Mouse (Mus musculus) lung, postnatal 0 days (tissue): ENCODE measurements at regions not wholly inside any gene's neighbourhood (a gene's known extent, or its start where the extent isn't known, plus 50 kb on each side); places are given as distances from the start of the nearest gene placed in this dataset.

Experiments used
- CTCF ChIP-seq: IDR thresholded peaks from 2 replicates; pipeline ENCODE4 v1.5.1; 2016; ENCODE audit warnings: antibody characterized with exemption, mild to moderate bottlenecking
- EP300 ChIP-seq: IDR thresholded peaks from 2 replicates; pipeline ENCODE4 v1.6.1; 2016; ENCODE audit warnings: antibody characterized with exemption, mild to moderate bottlenecking, control low read depth

GRCm38 (mm10) chr16:78121668-78122067, 179.6 kb upstream of the Cxadr start:
- TF ChIP-seq CTCF (no peak), EP300 (no peak)
